Mouse (Mus musculus) kidney, adult 18-20 months (tissue): ENCODE results near the gene Ksr1.

Experiments used
- DNase-seq: peaks from one replicate; pipeline ENCODE4 v3.0.0; 2021

Ksr1 gene

DNA sequence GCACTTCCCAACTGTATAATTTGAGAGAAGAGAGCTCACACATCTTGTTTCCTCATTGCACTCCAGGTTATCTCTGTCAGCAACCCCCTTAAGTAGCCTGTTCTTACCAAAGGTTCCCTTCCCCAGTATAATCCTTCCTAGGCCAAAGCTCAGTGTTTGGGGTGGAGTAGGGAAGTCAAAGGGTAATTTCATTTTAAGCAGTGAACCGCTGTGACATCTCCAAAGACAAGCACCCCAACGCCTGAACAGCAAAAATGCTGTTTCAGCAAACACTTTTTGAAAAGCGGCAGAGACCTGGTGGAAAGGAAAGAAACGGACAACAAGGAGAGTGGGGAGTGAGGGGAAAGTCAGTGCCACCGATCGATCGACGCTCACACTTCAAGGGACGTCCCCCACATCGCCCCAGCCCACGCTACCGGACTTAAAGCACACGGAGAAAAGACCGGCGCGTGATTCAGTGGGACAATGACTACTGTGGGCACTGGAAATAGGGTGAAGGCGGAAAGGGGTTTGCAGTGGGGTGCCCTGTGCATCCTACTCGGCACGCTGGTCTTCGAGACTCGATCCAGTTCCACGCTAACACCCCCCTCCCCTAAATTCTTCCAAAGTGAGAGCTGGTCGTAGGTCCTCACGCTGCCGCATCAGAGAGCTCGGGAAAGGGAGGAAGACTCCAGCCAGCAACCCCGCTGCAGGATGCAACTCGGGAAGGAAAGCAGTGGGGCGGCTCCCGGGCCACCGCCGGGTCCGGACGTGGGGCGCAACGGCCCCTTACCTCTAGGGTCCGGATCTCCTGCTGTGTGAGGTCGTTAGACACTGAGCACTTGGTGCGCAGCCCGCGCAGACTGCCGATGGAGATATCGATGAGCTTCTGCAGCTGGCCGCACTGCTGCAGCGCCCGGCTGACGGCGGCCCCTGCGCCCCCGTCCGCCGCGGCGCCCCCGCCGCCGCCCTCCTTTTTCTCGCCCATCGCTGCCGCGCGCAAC lies 633 bp downstream of the Ksr1 start:
- DNase-seq = no peak

- DNase-seq = no peak
Measured at GRCm38 (mm10) chr11:79144741-79145140, 1.5 kb downstream of the Ksr1 start.

DNA sequence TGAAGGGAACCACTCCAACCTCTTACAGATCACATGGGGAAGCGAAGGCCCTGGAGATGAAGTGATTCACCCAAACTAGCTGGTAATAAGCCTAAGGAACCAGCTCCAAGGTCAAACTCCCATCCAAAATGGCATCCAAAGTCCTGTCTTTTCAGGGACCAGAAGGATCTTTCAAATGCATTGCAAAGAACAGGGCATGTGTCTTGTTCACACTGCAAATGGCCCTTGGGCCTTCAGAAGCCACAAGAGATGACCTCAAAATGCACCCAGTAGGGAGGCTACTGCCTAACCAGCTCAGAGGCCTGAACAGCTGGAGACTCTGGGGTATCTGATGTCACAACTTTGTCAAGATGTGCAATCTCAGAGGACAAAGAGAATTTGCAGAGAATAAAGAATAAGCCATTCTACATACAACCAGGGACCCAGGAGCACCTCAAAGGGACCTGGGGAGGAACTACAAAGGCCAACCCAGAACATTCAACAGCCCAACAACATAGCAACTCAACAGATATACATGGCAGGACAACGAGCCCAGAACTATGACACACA lies 2.1 kb downstream of the Ksr1 start:
- DNase-seq = no peak

- no peak for DNase-seq
Measured at GRCm38 (mm10) chr11:79143322-79143721, 2.9 kb downstream of the Ksr1 start.

- no peak for DNase-seq
Measured at GRCm38 (mm10) chr11:79142381-79142780, 3.8 kb downstream of the Ksr1 start.

DNA sequence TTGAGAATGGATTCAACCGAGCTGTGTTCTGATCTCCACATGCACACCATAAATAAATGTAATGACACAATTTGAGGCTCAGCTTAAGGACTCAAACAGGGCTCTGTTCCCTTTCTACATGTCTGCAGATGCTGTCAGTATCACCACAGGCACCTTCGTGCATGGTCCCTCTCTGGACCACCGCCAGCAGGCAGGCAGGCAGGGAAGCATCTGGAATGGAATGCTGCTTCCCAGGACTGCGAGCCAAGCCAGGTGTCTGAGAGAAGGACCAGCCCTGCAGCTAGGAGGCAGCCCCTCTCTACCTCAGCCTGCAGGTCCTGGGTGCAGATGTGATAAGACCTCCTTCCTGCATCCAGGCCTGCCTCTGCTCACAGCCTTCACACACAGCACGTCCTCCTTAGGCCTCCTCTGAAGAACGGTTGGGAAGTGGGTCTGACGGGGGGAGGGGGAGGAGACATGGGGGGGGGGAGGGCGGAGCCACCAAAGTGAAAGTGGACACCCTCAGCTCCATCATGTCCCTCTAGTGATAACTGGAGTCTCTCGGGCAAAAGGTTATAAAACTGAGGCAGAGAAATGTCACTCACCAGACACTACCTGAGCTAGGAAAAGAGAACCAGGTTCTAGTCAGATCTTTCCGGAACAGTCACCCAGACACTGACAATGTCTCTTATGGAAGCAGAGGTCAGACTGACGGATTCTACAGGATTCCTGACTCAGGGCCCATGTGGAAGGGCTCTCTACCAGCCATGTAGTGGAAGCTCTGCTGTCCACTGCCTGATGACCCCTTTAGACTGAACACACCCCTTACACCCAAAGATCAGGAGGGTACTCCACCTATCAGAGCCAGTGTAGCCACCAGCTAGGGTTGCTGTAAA lies 4.7 kb downstream of the Ksr1 start:
- DNase-seq = no peak

DNA sequence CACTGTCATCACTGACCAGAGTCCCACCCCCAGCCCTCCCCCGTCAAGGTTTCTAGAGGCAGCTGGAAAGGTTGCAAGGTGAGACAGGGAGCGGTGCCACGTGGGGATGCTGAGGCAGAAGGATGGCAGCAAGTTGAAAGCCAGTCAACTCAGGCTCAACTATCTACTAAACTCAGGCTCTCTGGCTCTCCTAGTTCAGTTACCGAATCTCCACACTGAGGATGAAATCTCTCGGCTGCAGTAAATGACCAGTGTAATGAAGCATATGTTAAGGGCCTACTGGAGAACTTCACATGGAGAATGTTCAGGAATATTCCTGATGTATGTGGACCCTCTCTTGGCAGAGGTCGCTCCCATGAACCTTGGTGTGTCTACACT lies 5.7 kb downstream of the Ksr1 start:
- DNase-seq = no peak

GRCm38 (mm10) chr11:79139878-79140510 lies 6.2 kb downstream of the Ksr1 start:
- no peak for DNase-seq

GRCm38 (mm10) chr11:79138621-79139020 lies 7.6 kb downstream of the Ksr1 start:
- DNase-seq = no peak

- no peak for DNase-seq
Measured at GRCm38 (mm10) chr11:79137245-79137644, 9.0 kb downstream of the Ksr1 start.

DNA sequence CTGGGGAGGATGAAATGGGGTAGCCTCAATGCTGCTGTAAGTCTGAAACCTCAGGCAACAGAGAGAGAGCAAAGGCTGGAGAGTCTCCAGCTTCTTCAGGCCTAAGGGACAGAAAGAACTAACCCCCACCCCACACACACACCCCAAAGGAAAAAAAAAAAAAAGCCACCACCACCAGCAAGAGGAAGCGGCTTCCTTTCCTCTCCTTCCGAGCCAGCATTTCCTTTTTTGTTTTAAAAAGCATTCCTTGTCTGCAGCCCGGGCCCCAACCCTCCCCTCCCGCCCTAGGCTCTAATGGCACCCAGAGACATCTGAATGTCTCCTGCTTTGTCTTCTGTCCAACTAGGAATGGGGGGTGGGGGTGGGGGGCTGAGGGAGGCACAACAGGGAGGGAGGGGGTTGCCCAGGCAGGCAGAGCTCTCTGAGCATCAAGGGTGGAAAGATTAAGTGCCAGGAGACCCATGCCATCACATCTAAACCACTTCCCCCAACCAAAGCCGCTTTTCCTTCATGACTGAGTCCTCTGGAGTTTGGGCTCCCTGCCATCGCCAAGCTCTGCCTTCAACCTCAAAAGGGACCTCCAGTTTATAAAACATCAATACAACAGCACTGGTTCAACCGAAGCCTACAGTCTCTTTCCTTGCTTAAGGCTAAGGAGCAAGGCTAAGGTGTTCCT lies 10.4 kb downstream of the Ksr1 start:
- no peak for DNase-seq

GRCm38 (mm10) chr11:79135105-79135503 lies 11.1 kb downstream of the Ksr1 start:
- no peak for DNase-seq

DNA sequence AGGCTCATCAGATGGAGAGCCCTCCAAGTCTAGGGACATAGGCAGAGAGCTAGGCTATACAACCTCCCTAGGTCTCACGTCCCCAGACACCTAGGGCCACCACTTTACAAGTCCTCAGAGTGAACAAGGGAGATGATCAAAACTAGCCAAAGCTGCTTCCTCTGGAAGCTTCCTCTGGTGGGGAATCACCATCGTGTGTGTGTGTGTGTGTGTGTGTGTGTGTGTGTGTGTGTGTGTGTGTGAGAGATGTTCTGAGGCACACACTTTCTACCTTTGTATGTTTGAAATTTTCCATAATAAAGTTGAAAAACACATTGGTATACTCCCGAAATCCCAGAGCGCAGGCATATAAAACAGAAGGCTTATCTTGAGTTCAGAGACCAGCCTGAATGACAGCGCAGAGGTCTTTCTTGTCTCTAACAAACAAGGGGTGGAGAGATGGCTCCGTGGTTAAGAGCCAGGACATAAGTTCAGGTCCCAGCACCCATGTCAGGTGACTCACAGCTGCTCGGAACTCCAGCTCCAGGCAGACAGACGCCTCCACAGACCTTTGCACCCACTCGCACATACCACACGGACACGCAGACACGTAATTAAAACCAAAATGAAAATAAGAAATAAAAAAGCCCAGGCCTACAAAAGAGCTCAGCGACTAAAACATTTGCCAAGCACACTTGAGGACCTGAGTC lies 11.6 kb downstream of the Ksr1 start:
- DNase-seq = no peak

DNA sequence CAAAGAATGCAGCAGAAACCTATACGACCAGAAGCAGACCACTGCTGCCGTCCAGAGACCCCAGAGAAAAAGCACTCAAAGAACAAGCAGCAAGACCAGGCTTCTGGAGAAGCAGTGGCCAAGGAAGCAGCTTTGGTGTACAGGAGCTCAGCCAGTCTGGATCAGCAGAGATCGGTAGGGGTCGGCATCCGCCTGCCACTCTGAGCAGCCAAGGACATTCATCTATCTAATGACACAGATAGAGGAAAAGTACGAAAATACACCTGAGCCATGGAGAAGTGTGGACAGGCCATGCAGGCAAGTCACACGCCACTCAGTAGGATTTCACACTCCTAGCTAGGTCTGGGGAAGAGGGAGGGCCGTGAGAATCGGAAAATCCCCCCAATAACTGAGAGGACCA lies 12.2 kb downstream of the Ksr1 start:
- no peak for DNase-seq

GRCm38 (mm10) chr11:79133051-79133450 lies 13.2 kb downstream of the Ksr1 start:
- no peak for DNase-seq

- DNase-seq = no peak
Measured at GRCm38 (mm10) chr11:79131949-79132411, 14.2 kb downstream of the Ksr1 start.

- DNase-seq = no peak
Measured at GRCm38 (mm10) chr11:79129388-79130356, 16.5 kb downstream of the Ksr1 start.

DNA sequence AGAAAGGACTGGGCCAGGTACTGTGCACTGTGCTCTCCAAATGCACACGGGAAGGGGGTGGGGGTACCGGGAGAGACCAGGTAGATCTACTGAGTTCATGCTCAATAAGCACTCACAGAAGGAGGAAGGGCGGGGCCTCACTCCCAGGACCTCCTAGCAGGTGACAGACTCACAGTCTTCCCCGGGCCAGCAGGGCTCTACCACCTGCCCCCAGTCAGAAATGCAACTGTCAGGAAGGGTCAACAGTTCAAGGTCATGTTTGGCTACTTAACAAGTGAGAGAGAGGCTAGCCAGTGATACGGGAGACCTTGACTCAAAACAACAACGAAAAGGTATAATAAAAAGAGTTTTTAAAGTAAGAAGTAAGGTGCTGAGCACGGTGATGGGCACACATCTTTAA lies 18.0 kb downstream of the Ksr1 start:
- no peak for DNase-seq

DNA sequence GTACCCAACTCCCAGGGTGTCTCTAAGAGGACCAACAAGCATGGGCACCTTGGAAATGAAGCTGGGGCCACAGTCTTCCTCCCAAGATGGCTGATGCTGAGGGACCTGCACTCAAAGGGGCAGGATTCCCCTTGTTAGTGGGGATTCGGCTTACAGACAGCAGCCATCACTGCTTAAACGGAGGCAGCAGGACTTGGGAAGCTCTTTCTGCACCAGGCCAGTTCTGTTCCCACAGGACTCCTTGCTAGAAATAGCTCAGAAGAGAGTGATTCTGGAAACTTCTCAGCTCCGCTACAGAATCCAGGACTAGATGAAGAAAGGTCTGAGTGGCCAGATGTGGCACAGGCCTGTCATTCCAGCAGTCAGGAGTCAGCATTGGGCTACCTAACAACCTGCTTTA lies 19.2 kb downstream of the Ksr1 start:
- DNase-seq = no peak

- no peak for DNase-seq
Measured at GRCm38 (mm10) chr11:79125775-79126174, 20.4 kb downstream of the Ksr1 start.
